Mouse (Mus musculus) left cerebral cortex, postnatal 14 days (tissue): ENCODE measurements around the gene Dbndd2. TPM values are rescaled to one million over a fixed set of nuclear protein-coding genes. Genes with fewer than 3 reads are reported as not detected.
A peak's percentile ranks its signal among the peaks of the same experiment; 100 is the strongest.

Experiments
- DNase-seq, 2 experiments: peaks; one replicate each; pipeline ENCODE4 v3.0.0; 2021 to 2022; ENCODE audit warnings: low spot score in 2 of 2, mixed read lengths in 1 of 2
- intact Hi-C: fragments of 180-260 bp; cut with DNase I; formaldehyde crosslinking; loops from one replicate; pipeline ENCODE4 v1.15.1; 2025
- total RNA-seq, 2 experiments: library from RNA; stranded (reverse); gene quantifications; 2 replicates each; pipeline ENCODE4 v1.2.3; 2021

Dbndd2 gene
- total RNA-seq, 2 experiments from 2014 or later, result 112 to 116 TPM

- no peak for DNase-seq
- intact Hi-C loops, result loop anchor here (10.0 kb wide), 1 partner anchor 113 kb away; the partner anchor contains the start of gene Wfdc2
These were observed 33.8 kb upstream of the Dbndd2 start for GRCm38 (mm10) chr2:164452000-164452676.

- intact Hi-C loops, result loop anchor here (10.0 kb wide), 1 partner anchor 112 kb away; the partner anchor contains the start of gene Wfdc2
- DNase-seq, result no peak
These were observed 32.7 kb upstream of the Dbndd2 start for GRCm38 (mm10) chr2:164453047-164453757.

GRCm38 (mm10) chr2:164453887-164454500, 31.9 kb upstream of the Dbndd2 start:
- intact Hi-C loops, result loop anchor here (2.0 to 10.0 kb wide), 2 partner anchors 37 to 111 kb away; partner anchors contain the start of gene Wfdc2
- no peak for DNase-seq

- peak; percentile 87 to 95 for DNase-seq
- intact Hi-C loops, result loop anchor here (2.0 to 10.0 kb wide), 2 partner anchors 38 to 110 kb away; partner anchors contain the start of gene Wfdc2
These were observed 31.1 kb upstream of the Dbndd2 start for GRCm38 (mm10) chr2:164454846-164455245.

- intact Hi-C loops, result loop anchor here (2.0 to 10.0 kb wide), 2 partner anchors 39 to 109 kb away; partner anchors contain the start of gene Wfdc2
- no peak for DNase-seq
These were observed 30.3 kb upstream of the Dbndd2 start for GRCm38 (mm10) chr2:164455421-164456190.

- intact Hi-C loops, result loop anchor here (10.0 kb wide), 1 partner anchor 108 kb away; the partner anchor contains the start of gene Wfdc2
- no peak for DNase-seq
These were observed 29.5 kb upstream of the Dbndd2 start for GRCm38 (mm10) chr2:164456413-164456812.

GRCm38 (mm10) chr2:164456864-164457300, 29.0 kb upstream of the Dbndd2 start, which contains the start of gene Sys1:
Gene Sys1 (plus strand): TSS chr2:164456964.
- DNase-seq, result peak; percentile 36 to 44
- intact Hi-C loops, result loop anchor here (10.0 kb wide), 1 partner anchor 108 kb away; the partner anchor contains the start of gene Wfdc2

GRCm38 (mm10) chr2:164457942-164458341, 28.0 kb upstream of the Dbndd2 start:
- intact Hi-C loops, result loop anchor here (10.0 kb wide), 1 partner anchor 107 kb away; the partner anchor contains the start of gene Wfdc2
- DNase-seq, result no peak

- no peak for DNase-seq
- intact Hi-C loops, result loop anchor here (10.0 kb wide), 1 partner anchor 106 kb away; the partner anchor contains the start of gene Wfdc2
These were observed 27.4 kb upstream of the Dbndd2 start for GRCm38 (mm10) chr2:164458535-164458934.

- peak; percentile 97 to 98 for DNase-seq
- intact Hi-C loops, result loop anchor here (2.0 kb wide), 1 partner anchor 36 kb away; the partner anchor contains the start of gene Pigt
These were observed 25.0 kb upstream of the Dbndd2 start, which contains the start of gene Gm20458 for GRCm38 (mm10) chr2:164460745-164461551. Gene Gm20458 (plus strand): TSS chr2:164460967.

GRCm38 (mm10) chr2:164465161-164465560, 20.7 kb upstream of the Dbndd2 start:
- DNase-seq, result no peak
- intact Hi-C loops, result no loop called here

GRCm38 (mm10) chr2:164466787-164467186, 19.1 kb upstream of the Dbndd2 start:
- no peak for DNase-seq
- intact Hi-C loops, result no loop called here

- DNase-seq, result peak; percentile 67
- intact Hi-C loops, result loop anchor here (5.0 kb wide), 1 partner anchor 47 kb away; no protein-coding TSS in a partner anchor
These were observed 15.7 kb upstream of the Dbndd2 start for GRCm38 (mm10) chr2:164470254-164470653.

- no peak for DNase-seq
- intact Hi-C loops, result loop anchor here (5.0 kb wide), 1 partner anchor 44 kb away; no protein-coding TSS in a partner anchor
These were observed 12.3 kb upstream of the Dbndd2 start, which contains the start of gene Trp53tg5 for GRCm38 (mm10) chr2:164473624-164474023. Gene Trp53tg5 (minus strand): TSS chr2:164473724.

- intact Hi-C loops, result no loop called here
- DNase-seq, result peak; percentile 82 to 86
These were observed 580 bp downstream of the Dbndd2 start for GRCm38 (mm10) chr2:164486258-164487114.

GRCm38 (mm10) chr2:164487115-164487527, 1.2 kb downstream of the Dbndd2 start:
- intact Hi-C loops, result no loop called here
- DNase-seq, result no peak

GRCm38 (mm10) chr2:164487812-164488211, 1.9 kb downstream of the Dbndd2 start:
- intact Hi-C loops, result no loop called here
- peak in 1 of 2 experiments; percentile 58 for DNase-seq
